Mouse (Mus musculus) cerebellum, postnatal 10 days (tissue): Measurements from ENCODE around the gene Ttc3.
"Not testable (repeated sequence)": the region's sequence is repeated elsewhere in the genome, so short reads cannot be mapped to it uniquely, and the experiment has no call there.

Experiments
- DNase-seq, 2 experiments: peaks; one replicate each; pipeline ENCODE4 v3.0.0; 2021; ENCODE audit warnings: mixed read lengths in 2 of 2

Ttc3 gene

GRCm38 (mm10) chr16:94370173-94370914 is at the start of gene Ttc3:
Ttc3 (plus strand) TSS chr16:94370618.
- peak; percentile 99 for DNase-seq

DNA sequence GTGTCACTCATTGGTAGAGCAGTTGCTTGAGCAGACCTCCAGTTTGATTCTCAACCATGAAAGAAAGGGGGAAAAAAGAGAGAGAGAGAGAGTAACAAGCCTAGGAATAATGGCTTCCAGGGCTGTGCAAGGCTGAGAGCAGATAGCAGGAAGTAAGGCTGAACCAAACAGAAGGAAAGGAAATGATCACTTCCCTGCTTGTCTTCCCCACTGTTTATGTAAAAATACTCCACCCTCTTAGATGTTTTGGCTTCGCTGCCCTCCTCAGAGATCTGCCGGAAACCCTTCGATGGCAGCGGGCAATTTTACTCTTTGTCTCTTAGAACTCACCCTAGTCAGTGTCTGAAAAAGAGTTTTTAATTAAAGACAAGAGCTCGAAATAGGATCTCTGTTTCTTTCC is 46.7 kb upstream of the Ttc3 start:
- no peak for DNase-seq

DNA sequence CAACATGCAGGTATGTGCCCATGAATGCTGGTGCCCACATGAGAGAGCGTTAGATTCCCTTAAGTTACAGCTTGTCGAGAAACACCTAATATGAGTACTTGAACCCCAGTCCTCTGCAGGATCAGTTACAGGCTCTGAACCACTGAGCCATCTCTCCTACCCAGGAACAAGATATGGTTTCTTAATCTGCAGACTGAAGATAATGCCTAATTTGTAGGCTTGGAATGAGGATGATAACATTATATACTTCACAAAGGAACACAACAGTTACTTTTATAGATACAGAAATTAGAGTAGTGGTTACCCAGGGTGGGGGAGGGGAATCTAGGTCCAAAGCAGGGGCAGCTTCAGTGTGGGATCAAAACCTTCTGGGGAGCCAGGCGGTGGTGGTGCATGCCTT is 44.4 kb upstream of the Ttc3 start:
- DNase-seq: no peak

DNA sequence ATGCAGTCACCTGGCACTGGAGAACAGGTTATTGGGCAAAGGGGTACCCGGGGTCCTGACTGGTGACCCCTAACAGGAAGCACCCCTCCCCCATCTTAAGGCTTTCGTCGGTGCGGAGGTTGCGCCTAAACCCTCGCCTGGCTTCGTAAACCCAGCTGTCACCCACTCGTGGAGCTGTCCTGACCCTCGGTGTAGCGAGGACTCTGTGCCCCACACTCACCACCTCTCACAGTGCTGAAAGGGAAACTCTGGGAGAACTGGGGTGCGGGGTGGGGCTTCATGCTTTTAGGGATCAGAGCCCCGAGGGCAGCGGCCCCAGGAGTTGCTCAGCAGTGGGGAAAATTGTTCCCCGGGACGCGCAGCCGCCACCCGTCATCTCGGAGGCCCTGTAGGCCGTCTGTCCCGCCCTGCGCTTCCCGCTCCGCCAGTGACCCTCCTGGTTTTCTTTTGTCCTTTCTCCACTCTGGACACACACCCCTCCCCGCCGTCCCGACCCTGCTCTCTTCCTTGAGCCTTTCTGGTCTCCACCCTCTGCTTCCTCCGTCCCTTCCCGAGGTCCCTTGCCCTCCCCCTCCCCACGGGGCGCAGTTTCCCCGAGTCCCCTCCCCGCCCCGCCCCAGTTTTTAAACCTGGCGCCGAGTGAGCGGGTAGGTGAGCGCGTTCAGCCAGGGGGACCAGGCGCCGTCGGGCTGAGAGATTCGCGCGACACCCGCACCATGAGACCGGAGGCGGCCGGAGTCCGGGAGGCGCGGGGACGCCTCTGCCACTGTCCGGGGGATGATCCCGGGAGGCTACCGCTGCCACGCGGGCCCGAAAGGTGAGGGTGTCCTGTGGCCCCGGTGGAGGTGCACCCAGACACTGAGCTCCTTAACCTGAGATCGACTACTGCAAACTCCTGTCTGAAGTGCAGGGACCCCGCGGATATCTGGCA is 42.4 kb upstream of the Ttc3 start, which contains the start of gene Ripply3:
TSS of gene Ripply3 (plus strand) at position 640 of the 931 bp plus-strand sequence.
- DNase-seq: peak; percentile 45 to 49

DNA sequence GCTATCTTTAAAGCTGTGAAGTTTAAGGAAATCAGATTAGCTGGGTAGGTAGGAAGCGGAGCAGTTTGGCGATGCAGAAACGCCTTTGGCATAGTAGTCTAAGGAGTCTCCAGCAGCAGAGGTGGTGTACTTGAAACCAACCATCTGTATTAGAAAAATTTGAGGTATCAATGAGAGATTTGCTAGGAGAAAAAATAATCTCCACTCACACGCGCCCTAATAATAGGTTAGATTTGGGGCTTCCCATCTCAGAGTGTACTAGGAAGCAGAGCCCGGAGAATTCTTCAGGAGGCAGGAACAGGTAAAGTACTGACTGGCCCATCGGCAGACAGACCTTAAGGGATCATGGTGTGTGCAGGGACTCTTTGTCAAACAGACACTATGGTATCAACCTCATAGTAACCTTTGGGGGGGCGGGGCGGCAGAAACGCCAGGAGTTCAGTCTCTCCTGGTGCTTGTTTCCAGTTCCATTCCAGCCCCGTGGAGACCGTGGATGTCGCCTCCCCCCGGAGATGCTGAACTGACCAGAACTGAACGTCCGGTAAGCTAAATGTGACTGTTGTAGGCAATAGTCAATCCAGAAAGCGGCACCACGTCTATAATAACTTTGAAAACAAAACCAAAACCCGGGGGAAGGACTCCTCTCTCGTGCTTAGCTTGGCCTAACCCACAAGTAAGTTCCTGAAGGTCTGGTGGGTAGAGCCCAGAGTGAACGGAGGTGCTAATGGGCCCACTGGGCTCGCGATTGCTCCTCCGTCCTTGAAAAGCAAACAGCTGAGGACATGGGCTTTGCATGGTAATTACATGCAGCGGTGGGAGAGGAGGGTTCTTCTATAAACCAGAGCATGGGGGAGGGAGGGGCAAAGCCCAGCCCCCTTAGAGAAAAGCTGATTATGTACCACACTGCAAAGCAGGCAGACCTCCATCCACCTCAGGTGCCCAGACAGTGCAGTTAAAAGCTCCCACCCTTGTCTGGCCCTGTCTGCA is 41.2 kb upstream of the Ttc3 start:
- no peak for DNase-seq

DNA sequence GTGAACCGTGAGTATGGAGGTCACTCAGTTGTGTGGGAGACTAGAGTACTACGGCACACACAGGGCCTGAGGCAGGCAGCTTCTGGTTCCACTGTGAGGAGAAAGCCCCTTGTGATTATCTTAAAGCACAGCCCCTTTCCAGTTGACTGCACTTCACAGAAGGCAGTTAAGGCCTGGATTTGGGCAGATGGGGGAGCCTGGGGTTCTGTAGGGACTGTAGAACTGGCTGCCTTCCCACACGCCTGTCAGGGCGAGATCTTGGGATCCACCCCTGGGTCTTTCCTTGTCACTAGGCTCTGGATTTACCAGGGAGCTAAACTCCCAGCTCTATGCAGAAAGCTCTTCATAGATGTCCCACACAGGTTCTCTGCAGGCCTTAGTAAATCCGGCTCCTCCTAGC is 40.0 kb upstream of the Ttc3 start:
- DNase-seq: peak; percentile 48 to 69

GRCm38 (mm10) chr16:94331233-94331885 is 39.1 kb upstream of the Ttc3 start:
- DNase-seq: no peak

GRCm38 (mm10) chr16:94331886-94332252 is 38.5 kb upstream of the Ttc3 start:
- DNase-seq: peak; percentile 78 to 79

GRCm38 (mm10) chr16:94335656-94336055 is 34.8 kb upstream of the Ttc3 start:
- no peak for DNase-seq

- DNase-seq: not testable (repeated sequence)
Measured at GRCm38 (mm10) chr16:94339164-94340160, 31.0 kb upstream of the Ttc3 start.

GRCm38 (mm10) chr16:94345733-94346132 is 24.7 kb upstream of the Ttc3 start:
- DNase-seq: no peak

DNA sequence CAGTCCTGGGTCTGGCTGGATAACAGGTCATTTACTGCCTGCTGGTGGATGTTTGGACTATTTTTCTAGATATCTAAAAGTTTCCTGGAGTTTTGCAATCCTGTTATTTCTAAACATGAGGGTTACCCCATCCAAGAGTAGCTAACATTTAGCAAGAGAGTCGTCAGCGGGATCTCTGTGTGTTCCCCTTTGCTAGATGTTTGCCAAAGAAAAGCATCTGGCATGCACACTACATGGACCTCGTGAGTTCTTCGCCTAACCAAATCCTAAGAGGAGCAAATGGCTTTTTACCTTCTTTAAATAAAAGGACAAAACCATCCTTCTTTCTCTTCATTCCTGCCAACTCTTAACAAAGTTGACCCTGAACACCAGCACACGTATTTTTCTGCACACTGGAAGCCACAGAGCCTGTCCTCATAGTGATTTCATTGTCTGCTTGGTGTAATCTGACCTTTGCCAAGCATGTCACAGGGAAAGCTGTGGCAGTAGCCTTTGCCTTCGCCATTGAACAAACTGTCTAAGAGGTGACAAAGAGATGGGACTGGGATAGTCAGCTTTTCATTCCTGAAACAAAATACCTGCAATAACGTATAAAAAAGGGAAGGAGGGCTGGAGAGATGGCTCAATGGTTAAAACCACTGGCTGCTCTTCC is 23.2 kb upstream of the Ttc3 start:
- DNase-seq: no peak

- DNase-seq: no peak
Measured at GRCm38 (mm10) chr16:94348779-94349178, 21.6 kb upstream of the Ttc3 start.

- peak; percentile 38 to 46 for DNase-seq
Measured at GRCm38 (mm10) chr16:94349588-94350286, 20.7 kb upstream of the Ttc3 start.

- DNase-seq: no peak
Measured at GRCm38 (mm10) chr16:94350287-94350677, 20.1 kb upstream of the Ttc3 start.

GRCm38 (mm10) chr16:94354450-94354849 is 16.0 kb upstream of the Ttc3 start:
- DNase-seq: no peak

GRCm38 (mm10) chr16:94356046-94356445 is 14.4 kb upstream of the Ttc3 start:
- no peak for DNase-seq

DNA sequence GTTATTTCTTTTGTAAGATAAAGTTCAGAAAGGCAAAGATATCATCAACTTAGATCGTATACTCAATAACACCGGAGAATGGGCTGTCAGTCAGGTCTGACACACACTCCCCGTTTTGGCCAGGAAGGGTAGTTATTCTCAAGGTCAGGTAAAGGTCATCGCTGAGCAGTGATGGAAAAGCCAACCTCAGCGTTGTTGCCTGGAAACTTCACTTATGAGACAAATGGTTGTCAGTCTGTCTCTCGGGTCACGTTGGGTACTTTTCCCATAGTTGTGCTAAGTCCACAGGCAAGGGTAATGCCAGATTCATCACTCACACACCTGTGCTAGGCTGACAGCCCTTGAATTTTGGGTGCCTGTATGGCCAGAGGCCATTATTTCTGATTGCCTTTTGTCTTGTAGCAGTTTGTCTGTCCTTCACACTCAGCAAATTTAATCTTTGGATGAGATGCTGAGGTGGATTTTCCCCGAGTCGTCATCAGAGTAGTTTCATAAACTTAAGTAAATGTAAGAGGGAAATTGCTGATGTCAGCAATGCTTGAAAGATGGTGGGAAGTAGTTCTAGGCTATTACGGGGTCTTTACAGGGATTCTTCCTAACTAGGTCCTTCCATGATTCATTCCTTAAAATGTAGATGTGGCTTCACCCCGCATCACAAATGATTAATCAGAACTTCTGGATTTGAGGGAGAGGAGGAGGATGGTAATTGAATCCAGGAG is 13.5 kb upstream of the Ttc3 start:
- DNase-seq: no peak

DNA sequence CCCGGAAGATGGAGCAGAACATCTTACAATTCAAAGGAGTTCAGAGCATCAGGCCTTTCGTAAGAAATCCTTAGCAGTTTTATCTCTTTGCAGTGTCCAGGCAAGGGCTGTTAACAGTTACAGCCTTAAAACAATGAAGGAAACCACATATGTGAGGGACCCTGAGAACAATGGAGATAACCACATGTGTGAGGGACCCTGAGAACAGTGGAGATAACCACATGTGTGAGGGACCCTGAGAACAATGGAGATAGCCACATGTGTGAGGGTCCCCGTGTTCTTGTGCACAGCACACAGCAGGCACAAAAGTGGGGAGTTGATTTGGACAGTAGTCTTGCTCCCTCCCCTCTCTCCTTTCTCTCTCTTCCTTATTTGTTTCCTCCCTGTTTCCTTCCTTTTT is 12.3 kb upstream of the Ttc3 start:
- DNase-seq: no peak
